Mouse (Mus musculus): ENCODE data around the gene Gm42688. TPM values are rescaled to one million over a fixed set of nuclear protein-coding genes. Genes with fewer than 3 reads are reported as not detected.
A peak's percentile ranks its signal among the peaks of the same experiment; 100 is the strongest.

The Gm42688 gene
- polyA plus RNA-seq, 1 experiment from 2014 or later: 1.9 TPM

GRCm38 (mm10) chr6:83095968-83096367 lies 5.4 kb upstream of the Gm42688 start:
- no peak overlapping the region for H3K4me2 ChIP-seq (ENCODE audit: low read depth, low read length)
- H3K4me3 ChIP-seq (ENCODE audit: low read length): no peak overlapping the region
- WGBS: 36% methylated on average over 6 of the region's 6 CpGs
- ATAC-seq (replicated peaks; ENCODE audit: extremely low read depth, insufficient read depth, low FRiP score): no peak
- H3K36me3 ChIP-seq (ENCODE audit: control insufficient read depth, insufficient read depth): no peaks in the 10 kb centered on the region
- H3K4me1 ChIP-seq (ENCODE audit: control insufficient read depth, insufficient read depth, low read length): peaks cover 4% of the 10 kb centered on the region
- H3K27ac ChIP-seq (ENCODE audit: low read length): no peak overlapping the region
- peaks cover 6% of the 10 kb centered on the region for H3K27me3 ChIP-seq (ENCODE audit: control insufficient read depth, insufficient read depth, low read length)
- no peaks in the 10 kb centered on the region for H3K9me3 ChIP-seq (replicated peaks; ENCODE audit: control insufficient read depth, low read length)
- H3K9ac ChIP-seq (ENCODE audit: low read length): no peak overlapping the region

GRCm38 (mm10) chr6:83098411-83098810 lies 3.0 kb upstream of the Gm42688 start:
- Histone ChIP-seq H3K36me3 (ENCODE audit: control insufficient read depth, insufficient read depth) (no peaks in the 10 kb centered on the region), H3K27ac (ENCODE audit: low read length) (no peak overlapping the region), H3K27me3 (ENCODE audit: control insufficient read depth, insufficient read depth, low read length) (peaks cover 6% of the 10 kb centered on the region), H3K4me1 (ENCODE audit: control insufficient read depth, insufficient read depth, low read length) (peaks cover 16% of the 10 kb centered on the region), H3K4me3 (ENCODE audit: low read length) (no peak overlapping the region), H3K4me2 (ENCODE audit: low read depth, low read length) (no peak overlapping the region), H3K9me3 (replicated peaks; ENCODE audit: control insufficient read depth, low read length) (no peaks in the 10 kb centered on the region), H3K9ac (ENCODE audit: low read length) (no peak overlapping the region)
- ATAC-seq (replicated peaks; ENCODE audit: extremely low read depth, insufficient read depth, low FRiP score): no peak
- WGBS: 67% methylated on average over 2 of the region's 2 CpGs

- WGBS: under 1% methylated on average over 72 of the region's 74 CpGs
- peak overlapping the region; percentile 92 for H3K9ac ChIP-seq (ENCODE audit: low read length)
- peak overlapping the region; percentile 97 for H3K4me2 ChIP-seq (ENCODE audit: low read depth, low read length)
- peak overlapping the region; percentile 81 for H3K4me3 ChIP-seq (ENCODE audit: low read length)
- peak overlapping the region; percentile 87 for H3K27ac ChIP-seq (ENCODE audit: low read length)
- peaks cover 17% of the 10 kb centered on the region for H3K4me1 ChIP-seq (ENCODE audit: control insufficient read depth, insufficient read depth, low read length)
- no peaks in the 10 kb centered on the region for H3K9me3 ChIP-seq (replicated peaks; ENCODE audit: control insufficient read depth, low read length)
- no peaks in the 10 kb centered on the region for H3K36me3 ChIP-seq (ENCODE audit: control insufficient read depth, insufficient read depth)
- H3K27me3 ChIP-seq (ENCODE audit: control insufficient read depth, insufficient read depth, low read length): peaks cover 3% of the 10 kb centered on the region
- peak; percentile 79 for ATAC-seq (replicated peaks; ENCODE audit: extremely low read depth, insufficient read depth, low FRiP score)
Observed at GRCm38 (mm10) chr6:83101688-83102556, 505 bp downstream of the Gm42688 start.

GRCm38 (mm10) chr6:83103130-83103650 lies 1.8 kb downstream of the Gm42688 start:
- no peak for ATAC-seq (replicated peaks; ENCODE audit: extremely low read depth, insufficient read depth, low FRiP score)
- peak overlapping the region; percentile 92; the same call in 1 of the 2 replicates for H3K9ac ChIP-seq (ENCODE audit: low read length)

GRCm38 (mm10) chr6:83104158-83104557 lies 2.7 kb downstream of the Gm42688 start:
- Histone ChIP-seq H3K27me3 (ENCODE audit: control insufficient read depth, insufficient read depth, low read length) (no peaks in the 10 kb centered on the region), H3K4me2 (ENCODE audit: low read depth, low read length) (no peak overlapping the region), H3K9ac (ENCODE audit: low read length) (no peak overlapping the region), H3K27ac (ENCODE audit: low read length) (no peak overlapping the region), H3K9me3 (replicated peaks; ENCODE audit: control insufficient read depth, low read length) (no peaks in the 10 kb centered on the region), H3K4me1 (ENCODE audit: control insufficient read depth, insufficient read depth, low read length) (peaks cover 23% of the 10 kb centered on the region), H3K4me3 (ENCODE audit: low read length) (no peak overlapping the region), H3K36me3 (ENCODE audit: control insufficient read depth, insufficient read depth) (no peaks in the 10 kb centered on the region)
- WGBS: 76% methylated on average over 4 of the region's 4 CpGs
- no peak for ATAC-seq (replicated peaks; ENCODE audit: extremely low read depth, insufficient read depth, low FRiP score)

More at GRCm38 (mm10) chr6:83103130-83103650, 1.8 kb downstream of the Gm42688 start:
- H3K27me3 ChIP-seq (ENCODE audit: control insufficient read depth, insufficient read depth, low read length): peaks cover 3% of the 10 kb centered on the region
- no peaks in the 10 kb centered on the region for H3K36me3 ChIP-seq (ENCODE audit: control insufficient read depth, insufficient read depth)
- H3K9me3 ChIP-seq (replicated peaks; ENCODE audit: control insufficient read depth, low read length): no peaks in the 10 kb centered on the region
- 60% methylated on average over 11 of the region's 11 CpGs for WGBS
- peaks cover 20% of the 10 kb centered on the region for H3K4me1 ChIP-seq (ENCODE audit: control insufficient read depth, insufficient read depth, low read length)
- H3K4me2 ChIP-seq (ENCODE audit: low read depth, low read length): no peak overlapping the region
- no peak overlapping the region for H3K27ac ChIP-seq (ENCODE audit: low read length)
- no peak overlapping the region for H3K4me3 ChIP-seq (ENCODE audit: low read length)

GRCm38 (mm10) chr6:83107566-83108400 lies 6.4 kb downstream of the Gm42688 start:
- no peak for ATAC-seq (replicated peaks; ENCODE audit: extremely low read depth, insufficient read depth, low FRiP score)
- H3K27me3 ChIP-seq (ENCODE audit: control insufficient read depth, insufficient read depth, low read length): no peaks in the 10 kb centered on the region
- H3K36me3 ChIP-seq (ENCODE audit: control insufficient read depth, insufficient read depth): no peaks in the 10 kb centered on the region
- H3K9me3 ChIP-seq (replicated peaks; ENCODE audit: control insufficient read depth, low read length): no peaks in the 10 kb centered on the region
- H3K9ac ChIP-seq (ENCODE audit: low read length): peak overlapping the region; percentile 94
- H3K27ac ChIP-seq (ENCODE audit: low read length): no peak overlapping the region; the same call in 1 of the 2 replicates
- H3K4me2 ChIP-seq (ENCODE audit: low read depth, low read length): peak overlapping the region; percentile 84
- 35% methylated on average over 13 of the region's 13 CpGs for WGBS
- H3K4me3 ChIP-seq (ENCODE audit: low read length): peak overlapping the region; percentile 96
- H3K4me1 ChIP-seq (ENCODE audit: control insufficient read depth, insufficient read depth, low read length): peaks cover 25% of the 10 kb centered on the region

- peak; percentile 84 for ATAC-seq (replicated peaks; ENCODE audit: extremely low read depth, insufficient read depth, low FRiP score)
- no peaks in the 10 kb centered on the region for H3K36me3 ChIP-seq (ENCODE audit: control insufficient read depth, insufficient read depth)
- H3K27ac ChIP-seq (ENCODE audit: low read length): peak within 1 kb of the TSS; percentile 88
- H3K9ac ChIP-seq (ENCODE audit: low read length): peak within 1 kb of the TSS; percentile 94
- H3K27me3 ChIP-seq (ENCODE audit: control insufficient read depth, insufficient read depth, low read length): no peaks in the 10 kb centered on the region
- peaks cover 18% of the 10 kb centered on the region for H3K4me1 ChIP-seq (ENCODE audit: control insufficient read depth, insufficient read depth, low read length)
- H3K4me2 ChIP-seq (ENCODE audit: low read depth, low read length): peak within 1 kb of the TSS; percentile 84
- no peaks in the 10 kb centered on the region for H3K9me3 ChIP-seq (replicated peaks; ENCODE audit: control insufficient read depth, low read length)
- WGBS: under 1% methylated on average over 76 of the region's 76 CpGs
- H3K4me3 ChIP-seq (ENCODE audit: low read length): peak within 1 kb of the TSS; percentile 96
Observed at GRCm38 (mm10) chr6:83108762-83109668, 7.6 kb downstream of the Gm42688 start, which contains the start of gene Mrpl53. Mrpl53 (plus strand) TSS chr6:83109040.

GRCm38 (mm10) chr6:83111510-83112136 lies 10.2 kb downstream of the Gm42688 start:
- no peaks in the 10 kb centered on the region for H3K36me3 ChIP-seq (ENCODE audit: control insufficient read depth, insufficient read depth)

More at GRCm38 (mm10) chr6:83111510-83112136, 10.2 kb downstream of the Gm42688 start:
- Histone ChIP-seq H3K9me3 (replicated peaks; ENCODE audit: control insufficient read depth, low read length) (no peaks in the 10 kb centered on the region), H3K4me1 (ENCODE audit: control insufficient read depth, insufficient read depth, low read length) (peaks cover 33% of the 10 kb centered on the region), H3K27me3 (ENCODE audit: control insufficient read depth, insufficient read depth, low read length) (no peaks in the 10 kb centered on the region), H3K27ac (ENCODE audit: low read length) (peak overlapping the region; percentile 53), H3K4me3 (ENCODE audit: low read length) (no peak overlapping the region), H3K9ac (ENCODE audit: low read length) (0 out of 2 replicates have a peak overlapping the region, but pooled peaks have one; percentile 11), H3K4me2 (ENCODE audit: low read depth, low read length) (no peak overlapping the region)
- no peak for ATAC-seq (replicated peaks; ENCODE audit: extremely low read depth, insufficient read depth, low FRiP score)
- 67% methylated on average over 4 of the region's 4 CpGs for WGBS
